Mouse (Mus musculus) cerebral cortex, adult 2 months (tissue): Measurements from ENCODE around the gene Ndufa6.

Experiments
- WGBS: fragments of 180-500 bp; shearing (Covaris S2); methylation state at CpG from one replicate; pipeline ENCODE4 v1.1.7; 2018; 5-methylcytosine and 5-hydroxymethylcytosine counted together

Ndufa6 gene

DNA sequence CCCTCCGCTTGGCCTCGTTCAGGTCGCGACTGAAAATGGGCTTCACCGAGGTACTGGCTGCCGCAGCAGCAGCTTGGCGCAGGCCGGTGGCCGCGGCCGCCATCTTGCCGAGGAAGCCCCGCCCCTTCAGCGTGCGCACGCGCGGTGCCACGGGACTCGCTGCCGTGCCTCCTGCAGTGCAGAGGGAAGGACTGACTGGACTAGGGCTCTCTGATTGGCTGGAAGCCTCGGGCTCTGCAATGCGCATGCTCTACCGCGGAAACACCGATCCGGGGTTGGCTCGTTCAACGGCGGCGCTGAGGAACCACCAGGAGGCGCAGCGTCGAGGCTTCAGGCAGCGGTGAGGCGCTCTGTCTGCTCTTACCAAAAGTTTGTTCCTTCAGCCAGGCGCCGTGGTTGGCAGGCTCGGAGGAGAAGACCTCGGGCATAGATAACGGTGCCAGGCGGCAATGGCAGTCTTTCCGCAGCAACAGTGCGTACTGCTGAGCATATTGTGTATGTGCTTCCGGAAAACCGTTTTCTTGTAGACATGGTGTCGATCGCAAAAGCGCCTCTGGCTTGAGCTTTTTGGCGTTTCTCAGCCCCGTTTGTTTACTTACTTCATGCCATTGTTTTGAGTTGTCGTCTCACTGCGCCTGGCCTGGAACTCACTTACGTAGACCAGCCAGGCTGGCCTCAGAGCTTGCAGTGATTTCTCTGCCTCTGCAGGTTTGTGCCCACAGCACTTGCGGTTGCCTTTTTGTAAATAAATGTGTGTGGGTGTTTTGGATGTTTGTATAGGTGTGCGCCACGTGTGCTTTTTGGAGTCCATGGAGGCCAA lies at the start of gene Ndufa6:
Ndufa6 (minus strand) TSS at position 197 of the 820 bp plus-strand sequence.
- WGBS, result 1% methylated on average over 57 of the region's 57 CpGs

DNA sequence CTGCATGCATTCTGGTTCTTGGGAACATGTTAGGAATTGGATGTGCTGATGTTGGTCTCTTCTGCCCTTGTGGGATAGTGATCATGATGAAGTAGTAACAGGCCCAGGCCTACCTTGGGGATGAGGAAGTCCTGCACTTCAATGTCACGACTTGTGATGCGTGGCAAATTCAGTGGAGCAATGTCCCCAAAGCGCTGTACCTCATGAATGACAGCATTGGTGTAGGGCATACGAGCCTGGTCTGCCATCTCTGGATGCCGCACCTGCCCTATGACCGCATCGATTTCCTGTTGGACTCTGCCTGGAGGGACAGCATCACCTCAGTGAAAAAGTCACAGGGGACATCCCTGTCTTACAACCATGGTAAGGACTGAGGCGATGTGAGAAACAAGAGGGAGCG lies 49.5 kb upstream of the Ndufa6 start:
- 93% methylated on average over 9 of the region's 9 CpGs for WGBS

DNA sequence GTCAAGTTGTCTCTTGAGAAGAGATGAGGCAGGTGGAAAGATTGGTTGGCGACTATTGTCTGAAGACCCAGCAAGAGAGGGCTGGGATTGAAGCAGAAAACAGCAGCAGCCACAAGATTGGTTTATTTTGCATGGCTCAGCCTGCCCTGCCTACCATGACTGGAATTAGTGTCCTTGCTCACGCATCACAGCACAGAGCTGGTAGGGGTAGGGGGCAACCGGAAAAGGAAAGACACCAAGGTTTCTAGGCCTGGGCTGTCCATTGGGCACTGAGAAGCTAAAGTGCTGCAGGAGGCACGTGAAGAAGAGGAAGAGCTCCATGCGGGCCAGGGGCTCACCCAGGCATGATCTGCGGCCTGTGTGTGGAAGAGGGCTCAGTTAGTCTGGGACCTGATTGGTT lies 48.6 kb upstream of the Ndufa6 start:
- WGBS, result 92% methylated on average over 6 of the region's 6 CpGs

DNA sequence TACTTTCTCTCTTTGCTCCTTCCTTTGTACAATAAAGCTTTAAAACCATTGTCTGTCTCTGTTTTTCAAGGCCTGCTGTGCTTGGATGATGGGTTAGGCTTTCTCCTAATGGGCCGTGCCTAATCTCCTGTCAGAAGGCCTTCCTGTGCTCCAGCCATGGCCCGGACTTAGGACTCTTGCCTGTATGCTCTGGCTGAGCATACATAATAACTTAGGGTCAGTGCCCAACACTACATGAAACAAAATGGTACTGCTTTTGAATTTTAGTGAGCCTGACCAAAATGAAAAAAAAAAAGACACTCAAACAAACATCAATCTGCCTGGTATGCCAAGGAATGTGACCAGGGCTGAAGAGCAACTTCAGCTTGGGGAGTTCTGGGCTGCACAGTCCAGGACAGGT lies 47.4 kb upstream of the Ndufa6 start:
- 78% methylated on average over 2 of the region's 2 CpGs for whole genome bisulfite sequencing

DNA sequence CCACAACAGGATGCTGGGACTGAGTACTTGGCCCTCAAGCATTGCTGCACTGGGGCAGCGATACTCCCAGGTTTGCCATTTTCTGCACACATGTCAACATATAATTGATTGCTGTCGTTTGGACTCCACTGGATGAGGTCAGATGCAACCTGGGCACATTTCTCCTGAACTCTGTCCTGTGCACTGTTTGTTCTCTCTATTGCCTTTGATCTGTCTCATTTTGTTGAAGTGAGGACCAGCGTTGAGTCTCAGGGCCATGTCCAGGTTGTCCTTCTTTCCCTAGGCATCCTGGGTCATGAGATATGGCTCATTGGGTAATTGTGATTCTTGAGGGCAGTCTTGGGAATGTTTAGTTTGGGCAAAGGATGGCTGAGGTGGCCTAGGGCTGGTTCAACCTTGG lies 41.8 kb upstream of the Ndufa6 start:
- 93% methylated on average over 3 of the region's 3 CpGs for WGBS

DNA sequence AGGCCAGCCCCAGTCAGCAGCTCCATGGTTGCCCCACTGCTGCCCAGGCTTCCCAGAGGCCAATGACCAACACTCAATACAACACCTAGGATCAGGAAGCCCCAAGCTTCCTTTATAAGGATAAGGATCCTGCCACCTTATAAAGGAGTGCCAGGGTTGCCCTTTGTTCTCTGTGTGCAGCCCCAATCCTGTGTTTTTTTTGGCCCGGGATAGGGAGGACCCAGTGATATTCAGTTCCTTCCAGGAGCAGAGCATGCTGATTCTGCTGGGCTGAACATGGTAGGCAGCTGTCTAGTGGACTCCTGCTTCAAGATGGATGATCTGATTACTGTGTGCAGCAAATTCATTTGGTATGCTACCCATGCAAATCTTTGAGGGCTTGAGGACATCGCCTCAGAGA lies 39.8 kb upstream of the Ndufa6 start, which contains the start of gene Cyp2d11:
Cyp2d11 (minus strand) TSS at position 101 of the 400 bp plus-strand sequence.
- WGBS, result 85% methylated on average over 2 of the region's 2 CpGs

DNA sequence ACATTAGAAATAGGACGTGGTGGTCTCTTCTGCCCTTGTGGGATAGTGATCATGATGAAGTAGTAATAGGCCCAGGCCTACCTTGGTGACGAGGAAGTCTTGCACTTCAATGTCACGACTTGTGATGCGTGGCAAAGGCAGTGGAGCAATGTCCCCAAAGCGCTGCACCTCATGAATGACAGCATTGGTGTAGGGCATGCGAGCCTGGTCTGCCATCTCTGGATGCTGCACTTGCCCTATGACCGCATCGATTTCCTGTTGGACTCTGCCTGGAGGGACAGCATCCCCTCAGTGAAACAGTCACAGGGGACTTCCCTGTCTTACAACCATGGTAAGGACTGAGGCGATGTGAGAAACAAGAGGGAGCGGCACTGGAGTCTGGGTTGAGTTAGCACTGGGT lies 35.8 kb upstream of the Ndufa6 start:
- WGBS, result 97% methylated on average over 10 of the region's 10 CpGs

DNA sequence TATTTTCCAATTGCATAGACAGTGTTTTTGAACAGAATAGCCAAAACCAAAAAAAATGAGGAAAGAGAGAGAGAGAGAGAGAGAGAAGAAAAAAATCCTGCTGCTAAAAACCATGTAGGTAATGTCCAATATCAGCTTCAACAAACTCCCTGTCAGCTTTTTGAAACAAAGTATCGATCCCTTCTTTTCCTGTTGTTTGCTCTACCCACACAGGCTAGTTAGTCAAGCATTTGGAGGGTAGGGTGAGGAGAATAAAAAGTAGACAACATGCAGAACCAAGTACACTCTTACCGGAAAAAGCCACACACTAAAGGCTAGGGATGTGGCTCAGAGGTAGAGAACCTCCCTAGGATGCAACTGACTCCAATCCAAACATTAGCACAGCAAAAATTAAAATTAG lies 31.6 kb upstream of the Ndufa6 start:
- WGBS, result 95% methylated on average over 2 of the region's 2 CpGs

DNA sequence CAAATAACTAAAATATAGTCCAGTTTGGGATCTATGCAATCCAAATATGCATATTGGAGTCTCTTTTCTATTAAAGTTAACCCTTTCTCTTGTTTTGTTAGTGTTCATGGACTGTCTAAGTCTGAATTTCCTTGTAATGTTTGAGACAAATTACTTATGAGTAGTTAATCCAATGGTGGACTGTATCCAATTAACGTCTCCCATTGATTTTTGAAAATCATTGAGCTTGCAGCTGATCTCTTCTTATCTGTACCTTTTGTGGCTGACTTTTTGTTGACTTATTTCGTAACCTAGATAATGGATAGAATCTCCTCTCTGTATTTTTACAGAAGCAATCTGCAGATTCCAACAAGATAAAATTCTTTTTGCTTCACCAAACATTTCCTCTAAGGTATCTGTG lies 28.3 kb upstream of the Ndufa6 start:
- WGBS, result 87% methylated on average over 2 of the region's 2 CpGs

DNA sequence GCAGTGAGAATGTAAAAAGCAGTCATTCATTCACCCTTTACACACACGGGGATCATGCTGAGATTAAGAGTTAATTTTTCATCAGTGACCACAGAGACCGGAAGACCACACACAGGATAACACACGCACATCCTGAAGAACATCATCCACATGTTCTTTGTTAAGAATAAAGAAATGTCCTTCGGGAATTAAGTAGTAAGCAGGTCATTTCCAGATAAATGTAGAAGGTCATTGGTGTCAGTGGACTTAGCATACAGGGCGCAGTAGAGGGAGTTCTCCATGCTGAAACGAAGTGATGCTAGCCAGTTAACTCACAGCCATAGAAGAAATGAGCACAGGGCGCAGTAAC lies 26.6 kb upstream of the Ndufa6 start:
- 49% methylated on average over 7 of the region's 7 CpGs for WGBS

DNA sequence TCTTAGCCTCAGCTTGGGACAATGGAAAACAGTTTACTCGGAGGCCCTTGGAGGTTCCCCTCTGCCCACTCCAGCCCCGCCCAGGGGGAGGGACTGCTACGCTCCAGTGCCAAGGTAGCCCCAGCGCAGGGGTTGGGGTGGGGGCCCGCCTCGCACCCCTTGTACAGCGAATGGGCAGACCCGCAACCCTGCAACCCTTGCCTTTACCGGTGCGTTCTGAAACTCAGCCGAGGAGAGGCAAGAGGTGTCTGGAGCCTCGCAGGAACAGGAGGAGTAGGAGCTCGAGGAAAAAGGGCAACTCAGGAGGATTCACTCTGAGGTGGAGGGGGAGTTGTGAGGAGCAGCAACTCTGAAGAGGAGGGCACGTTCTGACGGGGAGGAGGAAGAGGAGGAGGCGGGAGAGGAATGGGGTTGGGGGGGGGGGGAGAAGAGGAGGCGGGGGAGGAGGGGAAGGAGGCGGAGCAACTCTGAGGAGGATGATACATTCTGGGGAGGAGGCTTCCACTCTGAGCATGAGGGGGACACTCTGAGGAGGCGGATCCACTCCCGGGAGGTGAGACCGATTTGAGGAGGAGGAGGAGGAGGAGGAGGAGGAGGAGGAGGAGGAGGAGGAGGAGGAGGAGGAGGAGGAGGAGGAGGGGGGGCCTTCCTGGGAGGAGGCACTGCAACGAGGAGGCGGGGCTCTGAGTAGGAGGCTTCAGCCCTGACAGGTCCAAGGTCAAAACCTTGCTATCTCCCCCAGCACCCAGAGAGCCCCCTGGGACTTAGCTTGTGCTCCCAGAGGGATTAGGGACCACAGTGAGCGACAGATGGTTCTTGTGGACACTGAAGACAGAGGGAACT lies 26.0 kb upstream of the Ndufa6 start, which contains the start of gene Cyp2d22:
Cyp2d22 (minus strand) TSS at position 390 of the 843 bp plus-strand sequence.
- 11% methylated on average over 19 of the region's 24 CpGs for WGBS

DNA sequence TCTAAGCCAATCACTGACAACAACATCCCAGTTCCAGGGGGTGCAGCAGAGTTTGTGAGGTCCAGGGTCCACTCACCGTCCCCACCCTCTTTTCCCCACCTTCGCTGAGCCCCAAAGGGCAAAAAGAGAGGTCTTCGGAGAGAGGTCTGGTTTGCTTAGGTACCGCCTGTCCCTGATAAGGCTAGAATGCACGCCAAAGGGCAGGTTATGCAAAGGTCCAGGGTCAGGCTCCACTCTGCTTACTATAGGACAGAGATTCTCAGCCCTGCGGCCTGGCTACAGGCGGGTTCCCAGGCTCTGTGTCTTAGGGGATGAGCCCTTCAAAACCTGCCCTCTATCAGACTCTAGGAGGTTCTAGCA lies 25.4 kb upstream of the Ndufa6 start:
- 66% methylated on average over 7 of the region's 7 CpGs for WGBS

DNA sequence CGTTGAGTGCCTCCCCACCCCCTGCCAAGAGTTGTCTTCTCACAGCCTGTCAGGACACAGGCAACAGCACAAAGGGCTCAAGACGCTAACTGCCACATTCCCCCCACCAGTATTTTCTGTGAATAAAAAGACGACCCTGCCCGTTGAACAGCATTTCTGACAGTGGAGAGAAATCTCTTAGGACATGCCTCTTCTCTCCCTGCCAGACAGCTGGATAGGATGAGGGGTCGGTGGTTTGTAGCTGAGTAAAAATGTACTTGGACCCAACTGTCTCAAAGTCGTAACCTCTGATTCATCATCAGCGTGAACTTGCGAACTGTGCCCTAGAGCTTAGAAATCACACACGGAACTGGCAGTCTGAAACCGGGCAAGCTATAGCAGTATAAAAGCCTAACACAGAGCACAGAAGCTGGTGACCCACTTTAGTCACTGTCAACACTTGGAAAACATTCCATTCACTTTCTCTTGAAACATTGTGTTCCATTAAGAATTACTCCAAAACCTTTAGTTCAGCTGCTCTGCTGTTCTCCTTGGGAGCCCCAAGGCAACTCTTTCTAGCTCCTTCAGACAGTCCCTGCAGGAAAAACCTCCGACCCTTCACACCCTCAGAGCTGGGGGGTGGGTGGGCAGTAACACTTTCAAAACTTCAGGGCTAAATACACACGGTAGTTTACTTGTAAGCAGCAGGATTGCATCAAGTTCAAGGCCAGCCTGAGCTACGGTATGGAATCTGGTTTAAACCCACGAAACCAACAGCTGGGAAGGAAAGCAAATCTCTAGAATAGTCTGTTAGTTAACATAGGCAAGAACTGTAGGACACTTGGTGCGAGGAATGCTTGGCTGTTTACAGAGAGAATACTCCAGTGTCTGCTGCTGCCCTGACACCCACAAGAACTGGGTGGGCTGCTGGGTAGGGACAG lies 24.4 kb upstream of the Ndufa6 start:
- 56% methylated on average over 15 of the region's 15 CpGs for WGBS

DNA sequence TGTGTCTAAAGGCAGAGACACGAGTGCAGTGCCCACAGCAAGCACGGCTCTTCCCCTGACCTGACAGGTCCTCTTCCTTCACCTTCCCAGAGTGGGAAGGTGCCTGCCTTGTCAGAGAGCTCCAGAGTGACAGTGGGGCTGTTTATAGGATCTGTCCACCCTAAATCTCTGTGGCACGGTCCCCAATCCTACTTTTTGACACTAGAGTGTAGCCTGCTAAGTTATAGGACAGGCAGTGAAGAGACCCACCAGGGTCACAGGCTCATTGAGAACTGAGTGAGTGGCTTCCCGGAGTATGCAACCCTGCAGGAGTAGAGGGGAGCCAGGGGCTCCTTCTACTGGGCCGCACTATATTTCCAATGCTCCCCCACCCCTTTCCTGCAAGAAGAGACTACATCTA lies 23.6 kb upstream of the Ndufa6 start:
- 86% methylated on average over 5 of the region's 5 CpGs for WGBS

DNA sequence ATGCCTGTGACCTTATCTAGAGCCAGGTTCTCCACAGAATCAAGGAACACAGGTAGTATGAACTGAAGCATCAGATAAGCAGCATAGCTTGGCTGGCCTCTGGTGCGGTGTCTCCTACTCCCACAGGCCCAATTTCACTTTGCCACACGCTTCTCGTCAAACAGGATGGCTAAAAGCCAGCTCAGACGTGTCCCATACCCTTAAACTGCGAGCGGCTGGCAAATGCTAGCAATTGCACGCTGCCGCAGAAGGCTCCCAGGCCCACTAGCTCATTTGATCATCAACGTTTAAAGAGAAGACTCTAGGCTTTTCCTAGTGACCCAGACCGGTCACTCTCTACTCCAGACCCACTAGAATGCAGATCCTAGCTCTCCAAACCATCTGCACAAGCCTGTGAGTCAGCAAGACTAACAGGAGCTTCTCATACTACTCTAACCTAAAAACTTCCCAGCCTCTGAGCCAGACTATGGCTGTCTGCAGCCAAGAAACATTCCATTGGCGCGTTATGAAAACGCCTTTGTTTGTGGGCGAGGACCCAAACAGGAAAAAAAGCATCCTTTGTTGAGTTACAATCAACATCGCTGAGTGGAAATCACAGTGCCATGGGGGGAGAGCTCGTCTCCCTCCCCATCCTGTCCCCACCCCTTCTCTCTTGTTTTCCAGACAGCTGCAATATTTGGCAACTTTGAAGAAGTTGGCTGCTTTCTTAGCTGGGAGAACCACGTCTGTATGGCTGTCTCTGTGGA lies 22.4 kb upstream of the Ndufa6 start:
- 43% methylated on average over 17 of the region's 17 CpGs for WGBS

DNA sequence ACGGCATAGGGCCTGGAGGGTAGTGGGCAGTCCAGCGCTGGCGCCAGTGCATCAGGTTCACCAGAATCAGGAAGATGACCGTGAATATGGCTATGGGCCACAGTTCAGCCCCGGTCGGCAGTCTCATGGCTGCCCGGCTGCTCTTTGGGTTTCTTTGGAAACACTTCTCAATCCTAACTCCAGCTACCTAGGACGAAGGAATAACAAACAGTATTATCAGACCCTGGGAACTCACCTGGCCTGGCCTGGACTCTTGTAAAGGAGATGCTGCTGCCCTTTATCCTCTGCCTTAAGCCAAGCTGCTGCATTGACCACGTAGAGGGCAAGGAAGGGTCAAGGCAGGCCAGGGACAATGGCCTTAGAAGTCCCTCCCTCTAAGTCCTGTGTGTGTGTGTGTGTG lies 21.7 kb upstream of the Ndufa6 start:
- WGBS, result 87% methylated on average over 9 of the region's 9 CpGs

DNA sequence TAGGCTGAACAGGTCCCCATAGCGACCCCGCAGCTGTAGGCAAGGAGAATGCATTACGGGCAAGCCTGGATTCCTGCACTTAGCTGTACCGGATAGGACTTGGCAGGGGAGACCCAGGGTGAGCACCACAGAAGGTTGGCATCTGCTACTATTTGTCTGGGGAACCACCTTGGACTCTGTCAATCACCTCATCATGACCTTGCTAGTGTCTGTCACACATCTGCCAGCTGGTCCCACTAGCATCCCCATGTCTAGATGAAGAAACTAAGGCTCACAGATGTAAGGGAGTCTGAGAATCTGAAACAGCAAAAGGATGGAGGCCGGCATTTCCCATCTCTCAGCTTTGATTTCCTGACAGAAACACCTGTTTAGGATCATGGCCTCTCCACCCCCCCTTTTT lies 20.3 kb upstream of the Ndufa6 start:
- 89% methylated on average over 5 of the region's 5 CpGs for WGBS

DNA sequence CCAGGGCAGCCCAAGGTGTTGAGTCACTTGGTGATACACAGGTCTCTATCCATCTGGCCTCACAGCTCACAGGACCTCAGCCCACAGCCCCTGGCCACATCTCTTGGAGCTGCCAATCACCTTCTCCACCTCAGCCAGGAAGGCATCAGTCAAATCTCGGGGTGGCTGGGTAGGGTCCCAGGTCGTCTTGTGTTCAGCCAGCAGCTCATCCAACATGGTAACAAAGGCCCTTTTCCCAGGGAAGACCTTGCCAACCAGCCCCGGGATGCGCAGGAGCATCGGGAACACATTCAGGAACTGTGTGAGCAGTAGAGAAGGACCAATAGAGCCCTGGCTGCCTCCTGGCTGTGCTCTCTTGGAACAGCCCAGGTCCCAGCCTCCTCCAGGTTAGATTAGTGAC lies 18.9 kb upstream of the Ndufa6 start:
- 87% methylated on average over 5 of the region's 5 CpGs for WGBS

DNA sequence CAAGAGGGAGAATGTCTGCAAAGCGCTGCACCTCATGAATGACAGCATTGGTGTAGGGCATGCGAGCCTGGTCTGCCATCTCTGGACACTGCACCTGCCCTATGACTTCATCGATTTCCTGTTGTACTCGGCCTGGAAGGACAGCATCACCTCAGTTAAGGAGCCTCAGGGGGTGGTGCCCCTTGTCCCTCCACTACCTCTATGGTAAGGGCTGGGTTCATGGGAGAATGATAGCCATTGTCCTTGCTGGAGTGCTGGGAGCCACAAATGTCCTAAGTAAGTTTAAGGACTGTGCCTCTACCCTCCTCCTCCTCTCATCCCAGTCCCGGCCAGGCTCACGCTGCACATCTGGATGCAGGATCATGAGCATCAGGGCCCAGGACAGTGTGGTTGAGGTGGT lies 18.3 kb upstream of the Ndufa6 start:
- WGBS, result 93% methylated on average over 6 of the region's 6 CpGs

DNA sequence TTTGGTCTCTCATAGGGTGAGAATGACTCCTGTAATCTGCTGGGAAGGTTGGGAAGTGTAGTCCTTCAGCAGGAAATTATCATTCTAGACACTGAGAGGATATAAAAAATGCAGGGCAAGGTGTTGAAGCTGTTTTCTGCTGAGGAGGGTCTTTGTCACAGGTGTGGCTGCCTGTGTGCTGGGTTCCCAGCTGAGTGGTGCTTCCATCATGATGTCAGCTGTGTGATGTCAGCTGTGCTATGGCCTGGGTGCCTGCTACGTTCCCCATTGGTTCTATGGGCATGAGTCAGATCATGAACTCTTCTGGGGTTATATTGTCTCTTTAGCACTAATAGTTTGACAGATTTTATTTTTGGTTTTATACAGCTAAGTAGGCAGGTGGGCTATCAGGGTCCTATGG lies 14.7 kb upstream of the Ndufa6 start:
- 91% methylated on average over 1 of the region's 1 CpGs for WGBS

DNA sequence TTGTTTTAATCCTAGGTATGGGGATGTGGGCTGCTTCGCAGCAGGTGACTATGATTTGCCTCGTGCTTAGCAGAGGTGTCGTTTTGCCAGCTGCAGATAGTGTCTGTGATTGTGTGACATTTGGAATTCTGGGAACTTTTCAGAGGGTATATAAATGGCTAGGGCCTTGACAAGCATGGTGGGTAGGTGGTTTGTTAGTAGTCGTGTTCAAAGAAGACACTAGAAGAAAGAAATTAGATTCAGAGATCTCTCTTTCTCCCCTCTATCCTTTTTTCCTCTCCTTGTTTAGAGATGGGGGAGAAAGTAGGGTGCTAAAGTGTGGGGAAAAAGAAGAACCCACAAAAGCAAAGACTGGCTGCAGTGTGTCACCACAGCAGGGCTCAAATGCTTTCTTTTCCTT lies 14.0 kb upstream of the Ndufa6 start:
- 85% methylated on average over 4 of the region's 4 CpGs for WGBS
